Mouse (Mus musculus) Patski (cell line): Measurements from ENCODE around the gene Ldlrad3. TPM values are rescaled to one million over a fixed set of nuclear protein-coding genes. Genes with fewer than 3 reads are reported as not detected.

ENCODE experiments used
- ATAC-seq: fragments of 100-300 bp; one replicate; pipeline ENCODE4 v1.8.0; 2021
- CTCF ChIA-PET: fragments of 350-600 bp; sonication (Branson Sonifier 250); formaldehyde crosslinking; loops from one replicate; lab custom pipeline; 2022; ENCODE audit warnings: inconsistent platforms; lab: Charles Lee
- POLR2A ChIA-PET: fragments of 350-600 bp; sonication (Branson Sonifier 250); formaldehyde crosslinking; loops from one replicate; lab custom pipeline; 2022; ENCODE audit warnings: antibody characterized with exemption, inconsistent platforms; lab: Charles Lee
- DNase-seq: peaks from one replicate; pipeline ENCODE4 v3.0.0-alpha.2; 2011; ENCODE audit warnings: low read depth, low spot score
- H3K27me3 ChIP-seq: fragments of 371-371 bp; one replicate; pipeline ENCODE4 v1.5.1; 2021
- CTCF ChIP-seq: fragments of 100-300 bp; IDR thresholded peaks from one replicate; pipeline ENCODE4 v1.5.1; 2021
- in situ Hi-C: fragments of 300-500 bp; cut with MboI; formaldehyde crosslinking; loops from 3 replicates; pipeline ENCODE4 v1.11.1; 2018; ENCODE audit warnings: low pct_unique_long_range_greater_than_20kb, mixed read lengths
- polyA plus RNA-seq: library from polyadenylated mRNA; unstranded; gene quantifications from one replicate; pipeline ENCODE4 v1.2.3, GENCODE M21; 2021

Ldlrad3 gene
- polyA plus RNA-seq, 1 experiment from 2014 or later, result 8.1 TPM

DNA sequence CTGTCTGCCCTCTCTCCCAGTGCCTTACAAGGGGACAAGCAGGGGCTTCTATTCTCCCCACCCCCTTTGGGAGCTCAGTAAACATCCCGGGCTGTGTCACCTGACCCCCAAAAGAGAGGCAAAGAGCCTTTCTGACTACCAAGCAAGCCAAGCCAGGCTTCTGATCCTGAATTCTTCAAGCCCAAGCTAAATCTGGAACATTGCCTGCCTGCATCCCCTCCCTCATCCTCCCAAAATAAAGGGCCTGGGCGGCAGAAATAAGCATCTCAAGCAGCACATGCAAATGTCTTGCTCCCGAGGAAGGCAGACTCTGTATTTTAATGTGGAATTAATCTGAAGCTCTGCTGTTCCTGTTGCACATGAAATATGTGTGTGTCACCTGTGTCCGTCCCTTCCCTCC, 85.7 kb downstream of the Ldlrad3 start:
- TF ChIP-seq CTCF, result no peak
- ATAC-seq (no peak), DNase-seq (no peak)
- ChIA-PET CTCF (interaction anchor here (0.8 kb wide), 1 partner anchor 9 kb away, joined by 3 read pairs; no protein-coding TSS in a partner anchor), POLR2A (no interaction called here)
- no peaks in the 10 kb centered on the region for H3K27me3 ChIP-seq
- in situ Hi-C loops, result no loop called here

GRCm38 (mm10) chr2:102099702-102100450, 86.3 kb downstream of the Ldlrad3 start:
- no peaks in the 10 kb centered on the region for H3K27me3 ChIP-seq
- ChIA-PET POLR2A (no interaction called here), CTCF (interaction anchor here (0.8 kb wide), 1 partner anchor 9 kb away, joined by 3 read pairs; no protein-coding TSS in a partner anchor)
- DNase-seq (no peak), ATAC-seq (no peak)
- TF ChIP-seq CTCF, result no peak
- in situ Hi-C loops, result loop anchor here (25.0 kb wide), 1 partner anchor 388 kb away; no protein-coding TSS in a partner anchor

DNA sequence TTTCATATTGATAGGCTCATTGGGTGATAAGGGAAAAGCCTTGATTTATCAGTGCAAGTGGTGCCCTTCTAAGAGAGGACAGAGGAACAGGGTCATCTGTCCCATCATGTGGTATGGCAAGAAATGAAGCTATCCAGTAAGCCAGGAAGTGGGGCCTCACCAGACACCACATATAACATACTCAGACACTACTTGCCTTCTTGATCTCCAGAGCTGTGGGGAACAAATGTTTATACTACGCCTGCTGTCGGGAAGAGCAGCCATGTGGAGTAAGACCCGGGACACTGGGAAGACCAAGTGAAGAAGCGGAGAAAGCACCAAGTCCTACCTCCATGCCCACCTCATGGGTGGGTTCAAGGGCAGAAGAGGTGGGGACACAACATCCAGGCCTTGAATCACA, 86.9 kb downstream of the Ldlrad3 start:
- ATAC-seq, result no peak
- TF ChIP-seq CTCF, result no peak
- no peaks in the 10 kb centered on the region for H3K27me3 ChIP-seq
- in situ Hi-C loops, result loop anchor here (25.0 kb wide), 1 partner anchor 387 kb away; no protein-coding TSS in a partner anchor
- ChIA-PET POLR2A (no interaction called here), CTCF (interaction anchor here (1.3 kb wide), 1 partner anchor 13 kb away, joined by 3 read pairs; no protein-coding TSS in a partner anchor)
- DNase-seq, result no peak

DNA sequence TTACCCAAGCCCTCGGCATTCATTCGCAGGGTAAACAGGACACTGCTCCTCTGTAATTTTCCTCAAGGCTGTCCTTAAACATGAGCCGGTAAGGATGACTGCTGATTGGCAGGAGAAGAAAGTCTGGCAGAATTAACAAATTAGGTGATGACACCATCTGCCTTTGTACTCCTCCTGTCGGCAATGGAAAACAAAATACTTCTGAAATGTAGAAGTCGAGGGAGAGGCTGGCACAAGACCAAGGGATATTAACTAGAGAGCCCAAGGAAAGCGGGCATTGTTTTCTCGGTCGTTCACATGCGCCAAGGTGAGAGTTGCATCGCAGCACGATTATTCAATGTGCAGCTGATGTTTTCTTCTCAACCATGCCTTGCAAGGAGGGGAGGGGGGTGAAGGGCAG, 91.4 kb downstream of the Ldlrad3 start:
- no peaks in the 10 kb centered on the region for H3K27me3 ChIP-seq
- ChIA-PET CTCF (no interaction called here), POLR2A (no interaction called here)
- DNase-seq, result peak; percentile 22
- TF ChIP-seq CTCF, result no peak
- ATAC-seq, result no peak
- in situ Hi-C loops, result loop anchor here (5.0 to 25.0 kb wide), 3 partner anchors 193 to 382 kb away; partner anchors contain the start of gene Fjx1

DNA sequence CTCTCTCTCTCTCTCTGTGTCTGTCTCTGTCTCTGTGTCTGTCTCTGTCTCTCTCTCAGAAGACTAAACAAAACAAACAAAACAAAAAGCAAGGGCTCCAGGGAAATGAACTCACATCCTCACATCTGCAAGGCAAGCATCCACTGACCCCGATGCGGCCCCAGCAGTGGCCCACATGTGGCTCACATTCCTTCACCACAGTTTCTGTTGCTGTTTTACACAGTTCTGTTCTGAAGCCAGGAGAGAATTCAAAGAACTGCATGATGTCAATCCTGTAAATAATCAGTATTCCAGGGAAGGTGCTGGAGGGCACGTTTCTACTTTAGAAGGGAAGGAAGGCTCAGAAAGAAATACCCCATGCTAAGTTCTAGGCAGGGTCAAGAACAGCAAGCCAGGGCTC, 91.9 kb downstream of the Ldlrad3 start:
- no peak for ATAC-seq
- POLR2A ChIA-PET, result no interaction called here
- CTCF ChIA-PET, result no interaction called here
- in situ Hi-C loops, result loop anchor here (5.0 to 25.0 kb wide), 3 partner anchors 193 to 382 kb away; partner anchors contain the start of gene Fjx1
- DNase-seq, result no peak
- TF ChIP-seq CTCF, result no peak
- no peaks in the 10 kb centered on the region for H3K27me3 ChIP-seq

DNA sequence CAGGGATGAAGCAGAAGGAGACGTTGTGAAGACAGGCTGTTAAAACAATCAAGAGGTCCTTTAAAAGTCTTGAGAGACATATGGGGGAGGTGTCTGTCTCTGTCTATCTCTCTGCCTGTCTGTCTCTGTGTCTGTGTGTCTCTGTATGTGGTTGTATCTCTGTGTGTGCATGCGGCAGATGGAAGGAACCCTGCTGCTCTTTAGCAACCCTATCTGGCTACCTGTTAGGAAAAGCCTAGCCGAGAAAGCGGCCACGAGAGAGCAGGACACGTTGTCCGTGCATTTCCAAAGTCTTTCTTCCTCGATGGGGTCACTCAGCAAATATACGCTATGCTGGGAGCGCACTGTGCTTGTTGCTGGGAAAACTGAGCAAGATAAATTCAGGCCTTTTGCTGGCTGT, 93.6 kb downstream of the Ldlrad3 start:
- ChIA-PET CTCF (interaction anchor here (1.0 to 2.1 kb wide), 2 partner anchors 9 to 362 kb away, joined by 3 to 9 read pairs; no protein-coding TSS in a partner anchor), POLR2A (no interaction called here)
- TF ChIP-seq CTCF, result no peak
- in situ Hi-C loops, result loop anchor here (5.0 to 25.0 kb wide), 3 partner anchors 195 to 380 kb away; partner anchors contain the start of gene Fjx1
- no peaks in the 10 kb centered on the region for H3K27me3 ChIP-seq
- DNase-seq, result no peak
- ATAC-seq, result no peak

GRCm38 (mm10) chr2:102091516-102092350, 94.5 kb downstream of the Ldlrad3 start:
- CTCF ChIA-PET, result interaction anchor here (0.6 to 2.1 kb wide), 10 partner anchors 8 to 362 kb away, joined by 3 to 9 read pairs (median 3); no protein-coding TSS in a partner anchor
- ATAC-seq, result peak; percentile 57
- peak; percentile 86 for TF ChIP-seq CTCF

GRCm38 (mm10) chr2:102087787-102088186, 98.4 kb downstream of the Ldlrad3 start:
- in situ Hi-C loops, result loop anchor here (25.0 kb wide), 1 partner anchor 375 kb away; no protein-coding TSS in a partner anchor
- no peaks in the 10 kb centered on the region for H3K27me3 ChIP-seq
- TF ChIP-seq CTCF, result no peak
- ATAC-seq (no peak), DNase-seq (no peak)
- CTCF ChIA-PET, result interaction anchor here (1.8 kb wide), 1 partner anchor 10 kb away, joined by 6 read pairs; no protein-coding TSS in a partner anchor
- POLR2A ChIA-PET, result no interaction called here

More at GRCm38 (mm10) chr2:102091516-102092350, 94.5 kb downstream of the Ldlrad3 start:
- POLR2A ChIA-PET, result no interaction called here
- DNase-seq, result no peak
- in situ Hi-C loops, result loop anchor here (5.0 to 25.0 kb wide), 3 partner anchors 196 to 379 kb away; partner anchors contain the start of gene Fjx1
- no peaks in the 10 kb centered on the region for H3K27me3 ChIP-seq

DNA sequence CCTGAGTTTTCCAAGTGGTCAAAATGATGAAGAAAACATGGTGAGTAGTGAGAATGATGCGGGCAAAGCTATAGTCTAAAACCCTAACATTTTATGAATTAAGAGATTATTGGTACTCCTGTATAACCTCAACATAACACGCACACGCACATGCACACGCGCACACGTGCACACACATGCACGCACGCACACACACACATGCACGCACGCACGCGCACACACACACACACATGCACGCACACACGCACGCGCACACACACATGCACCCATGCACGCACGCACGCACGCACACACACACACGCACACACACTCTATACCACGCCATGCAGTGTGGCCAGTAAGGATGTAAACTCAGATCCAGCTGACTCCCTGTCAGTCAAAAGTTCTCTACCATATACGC, 99.6 kb downstream of the Ldlrad3 start:
- in situ Hi-C loops, result loop anchor here (25.0 kb wide), 1 partner anchor 374 kb away; no protein-coding TSS in a partner anchor
- ChIA-PET POLR2A (no interaction called here), CTCF (interaction anchor here (0.6 to 2.3 kb wide), 5 partner anchors 9 to 379 kb away, joined by 3 to 8 read pairs (median 5); no protein-coding TSS in a partner anchor)
- no peak for ATAC-seq
- TF ChIP-seq CTCF, result no peak
- no peaks in the 10 kb centered on the region for H3K27me3 ChIP-seq
- DNase-seq, result no peak

- in situ Hi-C loops, result loop anchor here (25.0 kb wide), 1 partner anchor 370 kb away; no protein-coding TSS in a partner anchor
- TF ChIP-seq CTCF, result no peak
- ChIA-PET POLR2A (no interaction called here), CTCF (interaction anchor here (1.5 kb wide), 2 partner anchors 8 to 15 kb away, joined by 3 to 4 read pairs; no protein-coding TSS in a partner anchor)
- H3K27me3 ChIP-seq, result no peaks in the 10 kb centered on the region
- no peak for DNase-seq
- no peak for ATAC-seq
Measured at GRCm38 (mm10) chr2:102082782-102083181, 103.4 kb downstream of the Ldlrad3 start.
